Mouse (Mus musculus) testis, adult 2 months (tissue): ENCODE measurements at regions not wholly inside any gene's neighbourhood (a gene's known extent, or its start where the extent isn't known, plus 50 kb on each side); places are given as distances from the start of the nearest gene placed in this dataset.

Experiments used
- CTCF ChIP-seq: fragments of 200-500 bp; IDR thresholded peaks from 2 replicates; pipeline ENCODE4 v1.5.1; 2012; ENCODE audit warnings: low read depth, mild to moderate bottlenecking, inconsistent platforms, low read length, moderate library complexity; ENCODE audit not compliant: control insufficient read depth, insufficient read depth, insufficient replicate concordance
- POLR2A ChIP-seq: fragments of 200-500 bp; IDR thresholded peaks from 2 replicates; pipeline ENCODE4 v1.6.1; 2012; ENCODE audit warnings: low read depth, mild to moderate bottlenecking, inconsistent platforms, low read length, moderate library complexity; ENCODE audit not compliant: control insufficient read depth

DNA sequence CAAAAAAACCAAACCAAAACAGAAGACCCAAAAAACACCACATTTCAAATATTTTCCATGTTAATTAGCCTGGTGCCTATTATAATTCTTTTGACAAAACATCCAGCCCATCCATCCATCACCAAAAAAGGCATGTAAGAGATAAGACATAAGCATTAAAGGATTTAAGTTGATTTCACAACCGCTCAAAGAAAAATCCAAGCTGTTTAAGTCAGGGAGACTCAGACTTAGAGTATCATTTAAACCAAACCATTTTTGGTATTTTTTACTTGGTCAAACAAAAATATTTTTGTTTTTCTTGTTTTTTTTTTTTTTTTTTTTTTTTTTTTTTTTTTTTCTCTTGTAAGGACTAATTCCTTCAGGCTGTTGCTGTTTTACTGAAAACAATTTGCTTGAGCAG is 304.6 kb upstream of the Zeb2 start:
- TF ChIP-seq CTCF, result no peak
- TF ChIP-seq POLR2A, result no peak
